Mouse (Mus musculus) G1E (cell line): Measurements from ENCODE around the gene Commd3.

ENCODE experiments used
- CTCF ChIP-seq: IDR thresholded peaks from 2 replicates; pipeline ENCODE4 v1.5.1; 2012; ENCODE audit warnings: low read depth, low read length, inconsistent platforms, mixed read lengths
- GATA1 ChIP-seq: IDR thresholded peaks from 2 replicates; pipeline ENCODE4 v1.6.1; 2012; ENCODE audit warnings: borderline replicate concordance, low read length, inconsistent platforms, mixed read lengths
- GATA2 ChIP-seq: IDR thresholded peaks from 2 replicates; pipeline ENCODE4 v1.6.1; 2012; ENCODE audit warnings: low read depth, low read length, inconsistent platforms, borderline replicate concordance
- TAL1 ChIP-seq: conservative IDR thresholded peaks from 2 replicates; pipeline ENCODE4 v1.6.1; 2012; ENCODE audit warnings: low read depth, low read length, inconsistent platforms, mixed read lengths

- TF ChIP-seq GATA1 = no peak
- no peak for TF ChIP-seq CTCF
- TF ChIP-seq GATA2 = no peak
- TF ChIP-seq TAL1 = no peak
Observed at GRCm38 (mm10) chr2:18654821-18655220, 17.4 kb upstream of the Commd3 start.
